Mouse (Mus musculus): ENCODE measurements around the gene Trpm3.

- TF ChIP-seq POLR2A (IDR thresholded peaks at IDR 0.05; ENCODE audit: control insufficient read depth, low read depth, low read length) (no peak), CTCF (IDR thresholded peaks at IDR 0.05; ENCODE audit: control insufficient read depth, insufficient read depth, insufficient replicate concordance, low read depth, low read length) (no peak)
These were observed 821.8 kb downstream of the Trpm3 start for GRCm38 (mm10) chr19:22960450-22961265.
